Mouse (Mus musculus): Measurements from ENCODE around the gene Cntln. TPM values are rescaled to one million over a fixed set of nuclear protein-coding genes. Genes with fewer than 3 reads are reported as not detected.

Cntln gene
- total RNA-seq, 1 experiment: 0.80 TPM

GRCm38 (mm10) chr4:85106961-85107360 is 222.9 kb downstream of the Cntln start:
- TF ChIP-seq ZNF384 (IDR thresholded peaks at IDR 0.05; ENCODE audit: low read depth, low read length): no peak
- TF ChIP-seq ZC3H11A (IDR thresholded peaks at IDR 0.05; ENCODE audit: borderline replicate concordance, low read depth, low read length): no peak
- no peak for TF ChIP-seq CHD2 (IDR thresholded peaks at IDR 0.05; ENCODE audit: low read depth, low read length)
- TF ChIP-seq HCFC1 (IDR thresholded peaks at IDR 0.05; ENCODE audit: borderline replicate concordance, insufficient read depth, low read length): no peak
- no peak for TF ChIP-seq MAFK (IDR thresholded peaks at IDR 0.05; ENCODE audit: insufficient read depth, low read depth, low read length)

GRCm38 (mm10) chr4:85120271-85120670 is 236.2 kb downstream of the Cntln start:
- no peak for DNase-seq (ENCODE audit: low read depth, low spot score)
- Histone ChIP-seq H3K27ac (ENCODE audit: insufficient read depth, low read depth, low read length, poor library complexity, severe bottlenecking) (no peak overlapping the region), H3K9me3 (ENCODE audit: control insufficient read depth, insufficient read depth, low read depth, low read length) (no peaks in the 10 kb centered on the region), H3K36me3 (ENCODE audit: control insufficient read depth, insufficient read depth, low read length, poor library complexity, severe bottlenecking) (no peaks in the 10 kb centered on the region), H3K4me1 (ENCODE audit: control insufficient read depth in 2 of 2, insufficient read depth in 2 of 2, low read length in 2 of 2, poor library complexity in 1 of 2) (no peaks in the 10 kb centered on the region), H3K4me3 (ENCODE audit: insufficient read depth in 1 of 2, low read depth in 1 of 2, low read length in 2 of 2, poor library complexity in 1 of 2, severe bottlenecking in 1 of 2) (no peak overlapping the region), H3K9ac (ENCODE audit: insufficient read depth, low read depth, low read length, poor library complexity, severe bottlenecking) (no peak overlapping the region)
- no peak for TF ChIP-seq ZC3H11A (IDR thresholded peaks at IDR 0.05; ENCODE audit: borderline replicate concordance, low read depth, low read length)
- TF ChIP-seq CHD2 (IDR thresholded peaks at IDR 0.05; ENCODE audit: low read depth, low read length): no peak
- TF ChIP-seq ZNF384 (IDR thresholded peaks at IDR 0.05; ENCODE audit: low read depth, low read length): no peak
- TF ChIP-seq HCFC1 (IDR thresholded peaks at IDR 0.05; ENCODE audit: borderline replicate concordance, insufficient read depth, low read length): no peak
- TF ChIP-seq MAFK (IDR thresholded peaks at IDR 0.05; ENCODE audit: insufficient read depth, low read depth, low read length): no peak
- in situ Hi-C loops (cut with MboI; ENCODE audit: low sequenced_read_pairs in 2 of 2, unreplicated experiment in 2 of 2): no loop called here

More at GRCm38 (mm10) chr4:85106961-85107360, 222.9 kb downstream of the Cntln start:
- no peak for DNase-seq (ENCODE audit: low read depth, low spot score)
- H3K4me1 ChIP-seq (ENCODE audit: control insufficient read depth in 2 of 2, insufficient read depth in 2 of 2, low read length in 2 of 2, poor library complexity in 1 of 2): no peaks in the 10 kb centered on the region
- in situ Hi-C loops (cut with MboI; ENCODE audit: low sequenced_read_pairs in 2 of 2, unreplicated experiment in 2 of 2): no loop called here
- no peaks in the 10 kb centered on the region for H3K36me3 ChIP-seq (ENCODE audit: control insufficient read depth, insufficient read depth, low read length, poor library complexity, severe bottlenecking)
- no peak overlapping the region for H3K4me3 ChIP-seq (ENCODE audit: insufficient read depth in 1 of 2, low read depth in 1 of 2, low read length in 2 of 2, poor library complexity in 1 of 2, severe bottlenecking in 1 of 2)
- no peaks in the 10 kb centered on the region for H3K9me3 ChIP-seq (ENCODE audit: control insufficient read depth, insufficient read depth, low read depth, low read length)
- no peak overlapping the region for H3K27ac ChIP-seq (ENCODE audit: insufficient read depth, low read depth, low read length, poor library complexity, severe bottlenecking)
- H3K9ac ChIP-seq (ENCODE audit: insufficient read depth, low read depth, low read length, poor library complexity, severe bottlenecking): no peak overlapping the region

GRCm38 (mm10) chr4:85149726-85150125 is 265.6 kb downstream of the Cntln start:
- no peaks in the 10 kb centered on the region for H3K36me3 ChIP-seq (ENCODE audit: control insufficient read depth, insufficient read depth, low read length, poor library complexity, severe bottlenecking)
- H3K9ac ChIP-seq (ENCODE audit: insufficient read depth, low read depth, low read length, poor library complexity, severe bottlenecking): no peak overlapping the region
- no peaks in the 10 kb centered on the region for H3K9me3 ChIP-seq (ENCODE audit: control insufficient read depth, insufficient read depth, low read depth, low read length)
- in situ Hi-C loops (cut with MboI; ENCODE audit: low sequenced_read_pairs in 2 of 2, unreplicated experiment in 2 of 2): loop anchor here (25.0 kb wide), 2 partner anchors 663 to 1388 kb away; no protein-coding TSS in a partner anchor
- H3K27ac ChIP-seq (ENCODE audit: insufficient read depth, low read depth, low read length, poor library complexity, severe bottlenecking): no peak overlapping the region
- H3K4me1 ChIP-seq (ENCODE audit: control insufficient read depth in 2 of 2, insufficient read depth in 2 of 2, low read length in 2 of 2, poor library complexity in 1 of 2): no peaks in the 10 kb centered on the region
- no peak for DNase-seq (ENCODE audit: low read depth, low spot score)
- H3K4me3 ChIP-seq (ENCODE audit: insufficient read depth in 1 of 2, low read depth in 1 of 2, low read length in 2 of 2, poor library complexity in 1 of 2, severe bottlenecking in 1 of 2): no peak overlapping the region
- no peak for TF ChIP-seq CHD2 (IDR thresholded peaks at IDR 0.05; ENCODE audit: low read depth, low read length)

- DNase-seq (ENCODE audit: low read depth, low spot score): no peak
- H3K4me1 ChIP-seq (ENCODE audit: control insufficient read depth in 2 of 2, insufficient read depth in 2 of 2, low read length in 2 of 2, poor library complexity in 1 of 2): no peaks in the 10 kb centered on the region
- H3K36me3 ChIP-seq (ENCODE audit: control insufficient read depth, insufficient read depth, low read length, poor library complexity, severe bottlenecking): no peaks in the 10 kb centered on the region
- no peak overlapping the region for H3K27ac ChIP-seq (ENCODE audit: insufficient read depth, low read depth, low read length, poor library complexity, severe bottlenecking)
- no peaks in the 10 kb centered on the region for H3K9me3 ChIP-seq (ENCODE audit: control insufficient read depth, insufficient read depth, low read depth, low read length)
- in situ Hi-C loops (cut with MboI; ENCODE audit: low sequenced_read_pairs in 2 of 2, unreplicated experiment in 2 of 2): loop anchor here (25.0 kb wide), 2 partner anchors 660 to 1385 kb away; no protein-coding TSS in a partner anchor
- H3K9ac ChIP-seq (ENCODE audit: insufficient read depth, low read depth, low read length, poor library complexity, severe bottlenecking): no peak overlapping the region
- H3K4me3 ChIP-seq (ENCODE audit: insufficient read depth in 1 of 2, low read depth in 1 of 2, low read length in 2 of 2, poor library complexity in 1 of 2, severe bottlenecking in 1 of 2): no peak overlapping the region
- TF ChIP-seq ZNF384 (IDR thresholded peaks at IDR 0.05; ENCODE audit: low read depth, low read length) (no peak), MAFK (IDR thresholded peaks at IDR 0.05; ENCODE audit: insufficient read depth, low read depth, low read length) (no peak), HCFC1 (IDR thresholded peaks at IDR 0.05; ENCODE audit: borderline replicate concordance, insufficient read depth, low read length) (no peak), ZC3H11A (IDR thresholded peaks at IDR 0.05; ENCODE audit: borderline replicate concordance, low read depth, low read length) (no peak), CHD2 (IDR thresholded peaks at IDR 0.05; ENCODE audit: low read depth, low read length) (no peak)
These were observed 267.8 kb downstream of the Cntln start for GRCm38 (mm10) chr4:85151881-85152280.

GRCm38 (mm10) chr4:85154361-85154760 is 270.3 kb downstream of the Cntln start:
- Histone ChIP-seq H3K9me3 (ENCODE audit: control insufficient read depth, insufficient read depth, low read depth, low read length) (no peaks in the 10 kb centered on the region), H3K4me1 (ENCODE audit: control insufficient read depth in 2 of 2, insufficient read depth in 2 of 2, low read length in 2 of 2, poor library complexity in 1 of 2) (no peaks in the 10 kb centered on the region), H3K4me3 (ENCODE audit: insufficient read depth in 1 of 2, low read depth in 1 of 2, low read length in 2 of 2, poor library complexity in 1 of 2, severe bottlenecking in 1 of 2) (no peak overlapping the region), H3K27ac (ENCODE audit: insufficient read depth, low read depth, low read length, poor library complexity, severe bottlenecking) (no peak overlapping the region), H3K36me3 (ENCODE audit: control insufficient read depth, insufficient read depth, low read length, poor library complexity, severe bottlenecking) (no peaks in the 10 kb centered on the region), H3K9ac (ENCODE audit: insufficient read depth, low read depth, low read length, poor library complexity, severe bottlenecking) (no peak overlapping the region)
- DNase-seq (ENCODE audit: low read depth, low spot score): no peak
- TF ChIP-seq CHD2 (IDR thresholded peaks at IDR 0.05; ENCODE audit: low read depth, low read length): no peak
- no peak for TF ChIP-seq ZC3H11A (IDR thresholded peaks at IDR 0.05; ENCODE audit: borderline replicate concordance, low read depth, low read length)
- no peak for TF ChIP-seq HCFC1 (IDR thresholded peaks at IDR 0.05; ENCODE audit: borderline replicate concordance, insufficient read depth, low read length)
- TF ChIP-seq ZNF384 (IDR thresholded peaks at IDR 0.05; ENCODE audit: low read depth, low read length): no peak
- TF ChIP-seq MAFK (IDR thresholded peaks at IDR 0.05; ENCODE audit: insufficient read depth, low read depth, low read length): no peak
- in situ Hi-C loops (cut with MboI; ENCODE audit: low sequenced_read_pairs in 2 of 2, unreplicated experiment in 2 of 2): loop anchor here (25.0 kb wide), 2 partner anchors 658 to 1383 kb away; no protein-coding TSS in a partner anchor
